Mouse (Mus musculus): ENCODE results near the gene Rundc3a. TPM values are rescaled to one million over a fixed set of nuclear protein-coding genes. Genes with fewer than 3 reads are reported as not detected.
"Not testable (repeated sequence)": the region's sequence is repeated elsewhere in the genome, so short reads cannot be mapped to it uniquely, and the experiment has no call there.

The Rundc3a gene
- polyA plus RNA-seq, 1 experiment from 2014 or later = 10.8 TPM

DNA sequence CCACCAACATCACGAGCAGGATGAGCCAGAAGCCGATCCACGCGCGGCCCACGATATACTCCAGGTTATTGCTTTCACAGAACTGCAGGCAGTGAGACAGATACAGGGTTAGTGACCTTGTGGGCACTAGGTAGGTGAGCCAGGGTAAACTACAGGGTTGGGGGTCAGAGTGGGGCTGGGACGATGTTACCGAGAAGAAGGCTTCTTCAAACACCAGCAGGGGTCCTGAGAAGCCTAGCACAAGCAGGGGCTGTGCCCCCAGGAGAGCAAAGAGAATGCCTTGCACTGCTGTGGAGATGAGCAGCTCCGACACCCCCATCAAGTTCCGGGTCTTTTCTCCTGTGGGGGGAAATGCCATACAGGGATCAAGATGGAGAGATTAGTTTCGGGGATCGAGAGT is 37.0 kb upstream of the Rundc3a start:
- Histone ChIP-seq H3K9me3 (no peaks in the 10 kb centered on the region), H3K4me2 (replicated peaks) (no peak overlapping the region), H3K9ac (no peak overlapping the region), H3K36me3 (no peaks in the 10 kb centered on the region), H3K27ac (no peak overlapping the region), H3K4me1 (replicated peaks) (no peaks in the 10 kb centered on the region), H3K4me3 (replicated peaks) (no peak overlapping the region), H3K27me3 (replicated peaks) (peaks cover 11% of the 10 kb centered on the region; the same call in 1 of the 2 replicates)
- ATAC-seq = no peak
- 76% methylated on average over 12 of the region's 12 CpGs for WGBS

GRCm38 (mm10) chr11:102356636-102357350 is 36.4 kb upstream of the Rundc3a start:
- no peaks in the 10 kb centered on the region for H3K4me1 ChIP-seq (replicated peaks)
- no peak overlapping the region for H3K4me2 ChIP-seq (replicated peaks)
- no peak overlapping the region for H3K27ac ChIP-seq
- H3K36me3 ChIP-seq = no peaks in the 10 kb centered on the region
- no peak overlapping the region for H3K9ac ChIP-seq
- WGBS = 60% methylated on average over 31 of the region's 31 CpGs
- H3K9me3 ChIP-seq = no peaks in the 10 kb centered on the region
- ATAC-seq = no peak
- H3K27me3 ChIP-seq (replicated peaks) = peaks cover 11% of the 10 kb centered on the region; the same call in 1 of the 2 replicates
- H3K4me3 ChIP-seq (replicated peaks) = no peak overlapping the region

DNA sequence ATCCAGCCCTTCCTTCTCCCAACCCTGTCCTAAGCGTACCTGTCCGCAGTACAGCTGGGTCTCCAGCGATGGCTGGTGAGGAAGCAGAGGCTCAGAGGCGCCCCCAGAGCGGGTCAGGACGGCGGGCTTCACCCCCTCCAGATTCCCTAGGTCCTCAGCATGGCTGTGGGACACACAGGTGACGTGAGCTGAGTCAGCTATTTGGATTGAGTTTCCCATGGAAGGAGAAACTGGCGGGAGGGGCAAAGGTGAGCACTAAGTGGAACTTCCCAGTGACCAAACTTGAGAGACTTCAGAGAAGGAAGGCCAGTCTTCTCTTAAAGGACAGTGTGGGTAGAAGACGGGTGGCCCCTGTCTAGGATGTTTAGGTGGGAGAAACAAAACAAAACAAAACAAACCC is 34.8 kb upstream of the Rundc3a start:
- Histone ChIP-seq H3K27me3 (replicated peaks) (peaks cover 11% of the 10 kb centered on the region; the same call in 1 of the 2 replicates), H3K36me3 (no peaks in the 10 kb centered on the region), H3K9ac (no peak overlapping the region), H3K4me3 (replicated peaks) (no peak overlapping the region), H3K4me1 (replicated peaks) (no peaks in the 10 kb centered on the region), H3K27ac (no peak overlapping the region), H3K4me2 (replicated peaks) (no peak overlapping the region), H3K9me3 (no peaks in the 10 kb centered on the region)
- 66% methylated on average over 10 of the region's 10 CpGs for WGBS
- no peak for ATAC-seq

GRCm38 (mm10) chr11:102361776-102362495 is 31.3 kb upstream of the Rundc3a start:
- WGBS = 87% methylated on average over 8 of the region's 8 CpGs
- H3K4me1 ChIP-seq (replicated peaks) = no peaks in the 10 kb centered on the region
- H3K4me2 ChIP-seq (replicated peaks) = no peak overlapping the region
- H3K4me3 ChIP-seq (replicated peaks) = no peak overlapping the region
- peaks cover 9% of the 10 kb centered on the region; the same call in 1 of the 2 replicates for H3K27me3 ChIP-seq (replicated peaks)
- no peaks in the 10 kb centered on the region for H3K36me3 ChIP-seq
- H3K27ac ChIP-seq = no peak overlapping the region
- no peak overlapping the region for H3K9ac ChIP-seq
- ATAC-seq = no peak
- no peaks in the 10 kb centered on the region for H3K9me3 ChIP-seq

DNA sequence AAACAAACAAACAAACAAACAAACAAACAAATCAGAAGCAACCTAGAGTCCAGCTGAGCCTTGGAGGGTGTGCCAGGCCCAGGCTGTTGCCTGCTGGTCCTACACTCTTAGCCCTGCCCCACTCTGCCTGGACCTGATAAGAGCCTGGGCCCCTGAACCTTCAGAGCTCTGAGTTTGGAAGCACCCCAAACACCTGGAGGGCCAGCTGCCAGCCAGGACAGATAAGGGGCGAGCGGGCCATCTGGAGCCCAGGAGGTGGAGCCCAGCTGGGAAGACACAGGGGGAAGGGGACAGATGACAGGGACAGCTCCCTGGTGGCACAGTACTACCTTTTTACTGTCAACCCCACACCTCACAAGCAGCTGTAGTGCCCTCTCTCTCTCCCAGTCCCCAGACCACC is 29.6 kb upstream of the Rundc3a start:
- Histone ChIP-seq H3K36me3 (no peaks in the 10 kb centered on the region), H3K4me2 (replicated peaks) (no peak overlapping the region), H3K4me1 (replicated peaks) (no peaks in the 10 kb centered on the region), H3K27ac (no peak overlapping the region), H3K9me3 (no peaks in the 10 kb centered on the region), H3K4me3 (replicated peaks) (no peak overlapping the region), H3K9ac (no peak overlapping the region), H3K27me3 (replicated peaks) (no peaks in the 10 kb centered on the region)
- 42% methylated on average over 2 of the region's 2 CpGs for WGBS
- peak; percentile 79 for ATAC-seq

DNA sequence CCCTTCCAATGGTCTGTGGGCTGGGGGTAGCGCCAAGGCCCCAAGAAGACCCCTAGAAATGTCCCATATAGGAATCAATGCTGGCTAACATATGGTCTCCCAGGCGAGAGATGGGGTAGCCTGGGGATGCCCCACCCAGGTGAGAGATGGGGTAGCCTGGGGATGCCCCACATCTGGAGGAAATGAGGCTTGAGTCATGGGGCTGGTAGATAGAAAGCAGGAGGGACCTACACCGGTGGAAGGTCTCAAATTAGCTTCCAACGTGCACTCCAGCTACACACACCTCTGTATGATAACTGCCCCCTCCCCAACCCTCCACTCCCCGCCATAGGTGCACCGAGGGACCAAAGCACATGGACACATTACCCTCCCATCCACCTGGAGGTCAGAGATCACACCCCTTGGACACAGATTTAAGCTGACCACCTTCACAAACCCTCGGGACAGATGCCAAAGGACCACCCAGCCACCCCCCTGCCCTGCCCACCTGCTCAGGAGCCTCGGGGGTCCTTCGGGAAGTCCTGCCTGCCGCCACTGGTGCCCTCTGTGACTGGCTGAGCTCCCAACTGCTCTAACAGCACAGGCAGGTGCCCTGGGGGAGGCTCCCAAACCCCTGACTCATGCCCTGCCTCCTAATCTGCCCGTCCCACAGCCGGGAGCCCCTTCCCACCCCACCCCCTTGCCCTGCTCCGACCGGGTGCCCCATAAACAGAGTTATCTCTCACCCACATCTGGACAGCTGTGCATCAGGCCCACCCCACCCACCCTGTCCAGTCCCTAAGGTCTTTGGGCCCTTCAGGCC is 28.4 kb upstream of the Rundc3a start:
- Histone ChIP-seq H3K27ac (no peak overlapping the region), H3K4me1 (replicated peaks) (no peaks in the 10 kb centered on the region), H3K9me3 (no peaks in the 10 kb centered on the region), H3K9ac (no peak overlapping the region), H3K27me3 (replicated peaks) (no peaks in the 10 kb centered on the region), H3K4me2 (replicated peaks) (no peak overlapping the region), H3K4me3 (replicated peaks) (no peak overlapping the region), H3K36me3 (no peaks in the 10 kb centered on the region)
- 76% methylated on average over 14 of the region's 14 CpGs for WGBS
- peak; percentile 71; the same call in 1 of the 2 replicates for ATAC-seq

GRCm38 (mm10) chr11:102365699-102366098 is 27.5 kb upstream of the Rundc3a start:
- Histone ChIP-seq H3K4me2 (replicated peaks) (no peak overlapping the region), H3K36me3 (no peaks in the 10 kb centered on the region), H3K9me3 (no peaks in the 10 kb centered on the region), H3K9ac (no peak overlapping the region), H3K27ac (no peak overlapping the region), H3K4me1 (replicated peaks) (no peaks in the 10 kb centered on the region), H3K27me3 (replicated peaks) (no peaks in the 10 kb centered on the region), H3K4me3 (replicated peaks) (no peak overlapping the region)
- 56% methylated on average over 4 of the region's 4 CpGs for WGBS
- no peak for ATAC-seq

- not testable (repeated sequence) for H3K4me1 ChIP-seq (replicated peaks); H3K27ac ChIP-seq; H3K4me2 ChIP-seq (replicated peaks); H3K27me3 ChIP-seq (replicated peaks); H3K9ac ChIP-seq; H3K36me3 ChIP-seq; ATAC-seq; H3K9me3 ChIP-seq; H3K4me3 ChIP-seq (replicated peaks)
- WGBS = 84% methylated on average over 8 of the region's 8 CpGs
Observed at GRCm38 (mm10) chr11:102366103-102366502, 27.1 kb upstream of the Rundc3a start, which contains the start of gene Slc4a1. Gene Slc4a1, minus strand, starts transcription at chr11:102366203.

DNA sequence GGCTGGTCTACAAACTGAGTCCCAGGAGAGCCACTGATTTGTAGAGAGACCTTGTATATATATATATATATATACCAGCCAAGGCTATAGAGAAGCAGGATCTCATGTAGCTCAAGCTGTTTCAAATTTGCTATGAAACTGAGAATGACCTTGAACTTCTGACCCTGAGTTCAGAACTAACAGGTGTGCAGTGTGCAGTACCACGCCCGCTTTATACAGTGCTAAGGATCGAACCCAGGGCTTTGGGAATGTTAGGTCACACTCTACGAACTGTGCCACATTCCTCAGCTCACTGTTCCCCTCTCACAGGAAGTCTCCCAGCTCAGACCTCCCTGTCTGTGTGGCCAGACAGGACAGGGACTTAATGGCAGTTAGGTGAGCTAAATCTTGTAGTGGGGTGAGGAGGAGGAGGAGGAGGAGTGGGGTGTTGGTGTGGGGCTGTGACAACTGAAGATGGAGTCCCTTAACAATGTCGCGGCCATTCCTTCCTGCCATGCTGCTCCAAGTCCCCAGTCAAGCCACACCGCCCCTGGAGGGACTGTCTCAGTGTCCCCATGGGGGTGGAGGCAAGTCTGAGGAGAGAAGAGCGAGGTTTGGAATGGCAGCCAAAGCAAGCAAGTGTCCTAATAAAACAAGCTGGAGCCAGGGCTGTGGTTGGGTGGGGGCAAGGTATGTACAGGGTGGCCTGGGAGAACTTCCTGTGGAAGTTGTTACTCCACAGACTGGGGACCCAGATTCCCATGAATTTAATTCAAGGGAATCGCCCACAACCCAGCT is 25.5 kb upstream of the Rundc3a start:
- no peaks in the 10 kb centered on the region for H3K9me3 ChIP-seq
- H3K27me3 ChIP-seq (replicated peaks) = 0 out of 2 replicates have a peak, but pooled peaks cover 3% of the 10 kb centered on the region
- no peaks in the 10 kb centered on the region for H3K4me1 ChIP-seq (replicated peaks)
- H3K9ac ChIP-seq = no peak overlapping the region
- H3K4me3 ChIP-seq (replicated peaks) = no peak overlapping the region
- WGBS = 77% methylated on average over 9 of the region's 9 CpGs
- ATAC-seq = no peak
- H3K27ac ChIP-seq = no peak overlapping the region
- H3K4me2 ChIP-seq (replicated peaks) = no peak overlapping the region
- H3K36me3 ChIP-seq = no peaks in the 10 kb centered on the region

DNA sequence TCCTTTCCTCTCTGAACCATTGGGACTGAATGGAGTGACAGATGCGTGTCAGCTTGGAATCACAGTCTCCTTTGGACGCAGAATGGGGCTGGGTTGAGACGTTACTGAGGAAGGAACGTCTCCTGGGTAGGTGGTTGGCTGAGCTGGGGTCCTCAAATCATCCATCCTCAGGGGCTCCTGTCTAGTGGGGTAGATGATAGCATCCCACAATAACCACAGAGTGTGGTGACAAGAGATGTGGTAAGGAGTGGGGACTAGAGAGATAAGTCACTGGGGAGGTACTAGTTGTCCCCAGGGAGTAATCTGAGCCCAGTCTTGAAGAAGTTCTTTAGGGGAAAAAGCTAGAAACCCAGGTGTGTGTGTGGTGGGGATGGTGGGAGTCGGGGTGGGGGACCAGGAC is 24.9 kb upstream of the Rundc3a start:
- 0 out of 2 replicates have a peak, but pooled peaks cover 4% of the 10 kb centered on the region for H3K27me3 ChIP-seq (replicated peaks)
- H3K9me3 ChIP-seq = no peaks in the 10 kb centered on the region
- 80% methylated on average over 5 of the region's 5 CpGs for WGBS
- H3K36me3 ChIP-seq = no peaks in the 10 kb centered on the region
- no peak for ATAC-seq
- no peak overlapping the region for H3K27ac ChIP-seq
- no peaks in the 10 kb centered on the region for H3K4me1 ChIP-seq (replicated peaks)
- H3K4me2 ChIP-seq (replicated peaks) = no peak overlapping the region
- H3K4me3 ChIP-seq (replicated peaks) = no peak overlapping the region
- no peak overlapping the region for H3K9ac ChIP-seq

DNA sequence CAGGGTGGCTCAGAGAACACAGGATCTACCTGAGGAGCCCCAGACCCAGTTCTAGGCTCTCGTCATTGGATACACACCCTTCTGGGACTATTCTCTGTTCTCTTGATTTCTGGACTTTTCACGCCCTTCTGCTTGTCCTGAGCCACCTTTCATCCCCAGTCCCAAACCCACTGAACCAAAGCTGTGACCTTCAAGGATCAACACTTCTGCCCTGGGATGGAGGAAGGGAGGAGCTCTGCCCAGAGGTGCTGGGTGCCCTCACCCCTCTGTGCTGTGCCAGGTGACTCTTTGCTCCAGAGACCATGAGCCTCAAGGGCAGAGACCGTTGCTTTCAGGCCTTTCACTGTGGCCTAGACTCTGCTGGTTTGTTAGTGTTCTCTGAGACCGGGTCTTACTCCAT is 23.9 kb upstream of the Rundc3a start:
- Histone ChIP-seq H3K27ac (no peak overlapping the region), H3K4me3 (replicated peaks) (no peak overlapping the region), H3K4me2 (replicated peaks) (no peak overlapping the region), H3K9me3 (no peaks in the 10 kb centered on the region), H3K4me1 (replicated peaks) (no peaks in the 10 kb centered on the region), H3K36me3 (no peaks in the 10 kb centered on the region), H3K27me3 (replicated peaks) (0 out of 2 replicates have a peak, but pooled peaks cover 4% of the 10 kb centered on the region), H3K9ac (no peak overlapping the region)
- 77% methylated on average over 4 of the region's 4 CpGs for WGBS
- ATAC-seq = no peak
